ENCODE assay signal across 8 mouse cellular contexts in genomic region chr1:39868825-39869571, GRCm38 (mm10). TPM values are rescaled to one million over a fixed set of nuclear protein-coding genes. Genes with fewer than 3 reads are reported as not detected.
A peak's percentile ranks its signal among the peaks of the same experiment; 100 is the strongest.
DNase-seq lines count a peak whose midpoint lies in the region.

No protein-coding gene starts in this region.

- DNase-seq in adipocyte (ENCODE audit: low spot score), result peak; percentile 50
- DNase-seq in cerebellum, adult 11 months, result peak; percentile 58
- DNase-seq in heart, adult 8-10 months (ENCODE audit: low spot score), result peak; percentile 76
- DNase-seq in kidney, postnatal 25 days, result peak; percentile 3 to 50
- DNase-seq in spleen, adult 18-20 months, result no peak
- DNase-seq in right cerebral cortex, postnatal 4 days, result no peak
- no peak for DNase-seq in embryo, embryonic 11 days
- DNase-seq in spleen, postnatal 10 days (ENCODE audit: low spot score in 2 of 2), result no peak

RNA-seq across cellular contexts. Expression of gene Map4k4, which starts 31.7 kb away (rescaled TPM):
- 100 to 1,000 TPM in 3 of 4 experiments, 10 to 100 TPM in 1; 98.5 to 135 (median 109) TPM for total RNA-seq in heart, adult 8-10 months (2022)

Comparison
In these comparisons a context has a peak if more than half of its experiments do, and no peak if none do; other contexts are left out.
1. DNase-seq: peak in adipocyte (single experiment), cerebellum, adult 11 months (single experiment), heart, adult 8-10 months (single experiment) and kidney, postnatal 25 days (2 of 2); none in spleen, adult 18-20 months (0 of 2), right cerebral cortex, postnatal 4 days (single experiment), embryo, embryonic 11 days (single experiment) and spleen, postnatal 10 days (0 of 2).